Mouse (Mus musculus): ENCODE results near the gene Mmp23. TPM values are rescaled to one million over a fixed set of nuclear protein-coding genes. Genes with fewer than 3 reads are reported as not detected.
"Not testable (repeated sequence)": the region's sequence is repeated elsewhere in the genome, so short reads cannot be mapped to it uniquely, and the experiment has no call there.

The Mmp23 gene
- polyA plus RNA-seq, 1 experiment from 2014 or later: 46.2 TPM

DNA sequence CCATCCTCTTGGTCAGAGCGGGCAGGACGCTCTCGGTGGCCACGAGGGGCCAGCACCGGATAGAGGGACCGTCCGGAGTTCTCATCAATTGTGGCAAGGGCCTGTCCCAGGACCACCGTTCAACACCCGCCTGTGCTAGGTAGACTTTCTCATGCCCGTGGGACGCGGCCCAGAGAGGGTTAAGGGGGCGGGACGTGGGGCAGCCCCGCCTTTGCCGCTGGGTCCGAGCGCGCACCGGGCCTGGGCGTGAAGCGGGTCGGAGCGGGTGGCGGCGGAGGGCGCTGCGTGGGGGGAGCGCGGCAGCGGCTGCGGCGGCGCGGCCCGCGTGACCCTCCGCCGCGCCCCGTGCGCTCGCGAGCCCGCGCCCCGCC is 40.9 kb upstream of the Mmp23 start, which contains the start of gene Fndc10:
TSS of gene Fndc10 (plus strand) at position 232 of the 371 bp plus-strand sequence.
- H3K27ac ChIP-seq (ENCODE audit: low read length): no peak within 1 kb of the TSS
- peak within 1 kb of the TSS; percentile 32 for H3K9ac ChIP-seq (replicated peaks; ENCODE audit: low read depth)
- DNase-seq (ENCODE audit: low spot score) (peak; percentile 25), ATAC-seq (peak; percentile 78)
- peak within 1 kb of the TSS; percentile 96 for H3K4me2 ChIP-seq (replicated peaks; ENCODE audit: low read depth, low read length)
- H3K36me3 ChIP-seq (ENCODE audit: insufficient read depth, low read length): no peaks in the 10 kb centered on the region
- H3K4me3 ChIP-seq (ENCODE audit: low read depth, low read length): peak within 1 kb of the TSS; percentile 62
- TF ChIP-seq CTCF (IDR thresholded peaks at IDR 0.05): no peak; the same call in 1 of the 2 replicates
- TF ChIP-seq EP300 (IDR thresholded peaks at IDR 0.05): no peak
- under 1% methylated on average over 22 of the region's 47 CpGs for WGBS
- H3K27me3 ChIP-seq (replicated peaks; ENCODE audit: insufficient read depth, low read length): no peaks in the 10 kb centered on the region; the same call in none of the 2 replicates
- no peaks in the 10 kb centered on the region for H3K9me3 ChIP-seq (ENCODE audit: low read length)
- H3K4me1 ChIP-seq (ENCODE audit: insufficient read depth, low read depth, low read length): peaks cover 4% of the 10 kb centered on the region; the same call in 1 of the 2 replicates

DNA sequence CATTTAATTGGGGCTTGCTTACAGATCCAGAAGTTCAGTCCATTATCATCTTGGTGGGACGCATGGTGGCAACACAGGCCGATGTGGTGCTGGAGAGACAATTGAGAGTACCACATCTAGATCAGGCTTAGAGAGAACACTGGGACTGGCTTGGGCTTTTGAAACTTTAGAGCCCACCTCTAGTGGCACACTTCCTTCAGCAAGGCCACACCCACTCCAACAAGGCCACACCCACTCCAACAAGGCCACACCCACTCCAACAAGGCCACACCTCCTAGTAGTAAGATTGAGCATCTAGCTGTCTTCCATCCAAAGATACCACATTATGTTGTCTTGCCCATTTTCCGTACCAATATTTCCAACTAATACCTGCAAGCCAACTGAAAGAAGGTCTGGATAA is 39.2 kb upstream of the Mmp23 start:
- Histone ChIP-seq H3K9me3 (ENCODE audit: low read length) (no peaks in the 10 kb centered on the region), H3K27me3 (replicated peaks; ENCODE audit: insufficient read depth, low read length) (no peaks in the 10 kb centered on the region; the same call in none of the 2 replicates), H3K4me2 (replicated peaks; ENCODE audit: low read depth, low read length) (no peak overlapping the region), H3K27ac (ENCODE audit: low read length) (no peak overlapping the region), H3K9ac (replicated peaks; ENCODE audit: low read depth) (no peak overlapping the region), H3K4me3 (ENCODE audit: low read depth, low read length) (no peak overlapping the region), H3K36me3 (ENCODE audit: insufficient read depth, low read length) (no peaks in the 10 kb centered on the region), H3K4me1 (ENCODE audit: insufficient read depth, low read depth, low read length) (peaks cover 4% of the 10 kb centered on the region; the same call in 1 of the 2 replicates)
- WGBS: 95% methylated on average over 3 of the region's 3 CpGs
- ATAC-seq (no peak), DNase-seq (ENCODE audit: low spot score) (no peak)
- TF ChIP-seq CTCF (IDR thresholded peaks at IDR 0.05) (no peak), EP300 (IDR thresholded peaks at IDR 0.05) (no peak)

DNA sequence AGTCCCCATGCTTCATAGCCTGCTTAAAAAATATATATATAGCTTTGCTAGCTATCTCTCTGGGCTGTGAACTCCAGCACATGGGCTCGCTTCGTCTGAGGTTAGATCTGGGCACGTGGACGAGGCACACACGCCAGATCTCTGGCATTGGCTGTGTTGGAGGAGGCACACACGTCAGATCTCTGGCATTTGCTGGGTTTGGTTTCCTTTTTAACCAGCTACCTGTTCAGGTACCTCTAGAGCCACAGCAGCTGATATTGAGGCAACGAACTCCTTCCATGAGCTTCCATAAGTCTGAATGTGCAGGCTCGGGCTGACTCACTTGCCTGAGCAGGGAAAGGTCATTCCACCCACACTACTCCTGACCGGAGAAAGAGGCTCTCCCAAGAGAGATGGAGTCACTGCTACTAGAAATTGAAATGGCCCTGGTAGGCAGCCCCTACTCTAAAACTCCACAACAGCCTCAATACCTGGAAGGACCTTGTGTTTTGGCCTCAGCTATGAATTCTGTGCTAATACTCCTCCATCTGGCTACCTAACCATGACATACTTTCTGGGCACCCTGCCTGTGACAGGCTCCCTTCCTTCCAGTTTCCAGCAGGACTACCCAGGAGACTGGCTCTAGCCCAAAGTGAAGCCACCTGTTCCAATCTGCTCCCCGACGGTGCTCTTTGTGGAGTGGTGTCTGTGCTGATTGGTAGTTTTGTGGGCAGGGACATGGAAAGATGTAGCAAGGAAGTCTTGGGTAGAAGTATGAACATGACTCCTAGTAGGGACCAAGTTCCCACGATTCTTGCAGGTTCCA is 37.6 kb upstream of the Mmp23 start:
- DNase-seq (ENCODE audit: low spot score) (no peak), ATAC-seq (no peak)
- Histone ChIP-seq H3K27ac (ENCODE audit: low read length) (no peak overlapping the region), H3K36me3 (ENCODE audit: insufficient read depth, low read length) (no peaks in the 10 kb centered on the region), H3K9me3 (ENCODE audit: low read length) (no peaks in the 10 kb centered on the region), H3K4me1 (ENCODE audit: insufficient read depth, low read depth, low read length) (peaks cover 4% of the 10 kb centered on the region; the same call in 1 of the 2 replicates), H3K27me3 (replicated peaks; ENCODE audit: insufficient read depth, low read length) (no peaks in the 10 kb centered on the region; the same call in none of the 2 replicates), H3K9ac (replicated peaks; ENCODE audit: low read depth) (no peak overlapping the region), H3K4me2 (replicated peaks; ENCODE audit: low read depth, low read length) (no peak overlapping the region), H3K4me3 (ENCODE audit: low read depth, low read length) (no peak overlapping the region)
- TF ChIP-seq CTCF (IDR thresholded peaks at IDR 0.05) (no peak), EP300 (IDR thresholded peaks at IDR 0.05) (no peak)
- WGBS: 77% methylated on average over 12 of the region's 12 CpGs

DNA sequence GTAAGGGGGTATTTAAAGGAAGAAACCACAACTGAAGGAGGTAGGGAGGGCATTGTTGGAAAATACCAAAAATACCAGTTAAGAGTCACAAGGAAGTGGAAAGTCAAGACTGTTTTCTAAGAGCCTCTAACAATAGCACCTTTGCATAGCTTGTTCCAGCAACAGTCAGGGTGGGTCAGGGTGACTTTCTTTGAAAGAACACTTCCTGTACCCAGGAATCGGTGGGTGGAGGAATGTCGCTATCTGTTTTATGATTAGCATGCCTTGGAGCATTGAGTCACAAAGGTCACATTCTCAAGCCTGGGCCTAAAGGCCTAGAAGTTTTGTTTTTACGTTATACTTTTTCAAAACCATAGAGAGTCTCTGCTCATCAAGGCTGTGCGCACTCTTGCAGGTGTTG is 34.6 kb upstream of the Mmp23 start:
- DNase-seq (ENCODE audit: low spot score); H3K9me3 ChIP-seq (ENCODE audit: low read length); H3K4me3 ChIP-seq (ENCODE audit: low read depth, low read length); H3K4me1 ChIP-seq (ENCODE audit: insufficient read depth, low read depth, low read length); H3K27ac ChIP-seq (ENCODE audit: low read length); H3K4me2 ChIP-seq (replicated peaks; ENCODE audit: low read depth, low read length); H3K36me3 ChIP-seq (ENCODE audit: insufficient read depth, low read length); H3K9ac ChIP-seq (replicated peaks; ENCODE audit: low read depth); H3K27me3 ChIP-seq (replicated peaks; ENCODE audit: insufficient read depth, low read length); ATAC-seq: not testable (repeated sequence)
- WGBS: 76% methylated on average over 4 of the region's 4 CpGs

DNA sequence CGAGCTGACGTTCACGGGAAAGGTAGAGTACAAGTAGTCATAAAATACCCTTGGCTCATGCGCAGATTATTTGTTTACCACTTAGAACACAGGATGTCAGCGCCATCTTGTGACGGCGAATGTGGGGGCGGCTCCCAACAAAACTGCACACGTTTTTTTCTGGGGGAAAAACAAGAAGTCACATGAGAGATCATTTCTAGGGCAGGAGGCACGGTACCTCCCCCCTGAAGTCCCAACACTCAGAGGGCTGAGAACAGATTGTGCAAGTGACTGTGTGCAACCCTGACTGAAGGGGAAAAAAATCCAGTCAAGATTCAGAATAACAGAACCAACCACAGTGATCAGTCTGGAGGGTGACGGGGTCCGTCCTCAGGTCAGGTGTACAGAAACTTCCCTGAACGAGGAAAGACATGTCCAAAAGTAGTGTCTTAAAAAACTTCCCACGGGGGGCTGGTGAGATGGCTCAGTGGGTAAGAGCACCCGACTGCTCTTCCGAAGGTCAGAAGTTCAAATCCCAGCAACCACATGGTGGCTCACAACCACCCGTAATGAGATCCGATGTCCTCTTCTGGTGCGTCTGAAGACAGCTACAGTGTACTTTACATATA is 30.6 kb upstream of the Mmp23 start:
- not testable (repeated sequence) for DNase-seq (ENCODE audit: low spot score); H3K27ac ChIP-seq (ENCODE audit: low read length); ATAC-seq; H3K9me3 ChIP-seq (ENCODE audit: low read length); H3K4me2 ChIP-seq (replicated peaks; ENCODE audit: low read depth, low read length); H3K4me3 ChIP-seq (ENCODE audit: low read depth, low read length); H3K9ac ChIP-seq (replicated peaks; ENCODE audit: low read depth); H3K4me1 ChIP-seq (ENCODE audit: insufficient read depth, low read depth, low read length); H3K36me3 ChIP-seq (ENCODE audit: insufficient read depth, low read length); H3K27me3 ChIP-seq (replicated peaks; ENCODE audit: insufficient read depth, low read length)
- 89% methylated on average over 15 of the region's 19 CpGs for WGBS

DNA sequence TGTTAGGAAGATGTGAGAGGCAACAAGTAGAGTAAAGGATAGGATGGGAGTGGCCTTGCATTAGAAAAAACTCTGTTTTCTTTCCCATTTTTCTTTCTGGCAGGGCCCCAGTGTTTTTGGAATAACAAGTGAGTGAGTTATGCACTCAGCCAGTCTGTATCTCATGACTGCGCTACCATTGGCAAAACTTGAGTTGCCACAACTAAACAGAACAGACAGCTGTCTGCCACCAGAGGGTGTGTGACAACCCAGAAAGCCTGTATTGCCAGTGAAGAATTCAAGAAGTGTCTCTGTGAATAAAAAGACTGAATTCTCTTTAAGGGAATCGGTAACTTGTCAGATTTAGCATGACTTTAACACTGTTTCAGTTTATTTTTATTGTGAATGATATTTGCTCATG is 22.8 kb upstream of the Mmp23 start:
- DNase-seq (ENCODE audit: low spot score) (peak; percentile 50), ATAC-seq (no peak)
- H3K9ac ChIP-seq (replicated peaks; ENCODE audit: low read depth): no peak overlapping the region
- H3K27ac ChIP-seq (ENCODE audit: low read length): no peak overlapping the region
- H3K4me1 ChIP-seq (ENCODE audit: insufficient read depth, low read depth, low read length): no peaks in the 10 kb centered on the region
- TF ChIP-seq EP300 (IDR thresholded peaks at IDR 0.05): no peak
- peak; percentile 64 for TF ChIP-seq CTCF (IDR thresholded peaks at IDR 0.05)
- H3K4me2 ChIP-seq (replicated peaks; ENCODE audit: low read depth, low read length): no peak overlapping the region
- no peaks in the 10 kb centered on the region for H3K27me3 ChIP-seq (replicated peaks; ENCODE audit: insufficient read depth, low read length)
- WGBS: 69% methylated on average over 2 of the region's 2 CpGs
- H3K9me3 ChIP-seq (ENCODE audit: low read length): no peaks in the 10 kb centered on the region
- no peak overlapping the region for H3K4me3 ChIP-seq (ENCODE audit: low read depth, low read length)
- no peaks in the 10 kb centered on the region for H3K36me3 ChIP-seq (ENCODE audit: insufficient read depth, low read length)

All from lung, postnatal 0 days (tissue).